Mouse (Mus musculus) CH12.LX (cell line): ENCODE data around the gene Sdc4. TPM values are rescaled to one million over a fixed set of nuclear protein-coding genes. Genes with fewer than 3 reads are reported as not detected.

ENCODE experiments used
- DNase-seq: peaks from one replicate; pipeline ENCODE4 v3.0.0-alpha.2; 2013; ENCODE audit errors: extremely low read depth
- H3K27ac ChIP-seq: 2 replicates; pipeline ENCODE4 v1.5.1; 2012; ENCODE audit warnings: low read depth, mild to moderate bottlenecking, control low read depth, moderate library complexity; ENCODE audit not compliant: insufficient read depth
- H3K27me3 ChIP-seq: replicated peaks from 2 replicates; pipeline ENCODE3; 2012; ENCODE audit warnings: inconsistent platforms
- H3K36me3 ChIP-seq, 2 experiments: replicated peaks in 1 of 2; 2 replicates each; pipeline versions ENCODE3 to v1.6.1; 2012; ENCODE audit warnings: inconsistent platforms in 1 of 2, low read length in 1 of 2, mild to moderate bottlenecking in 1 of 2, mixed read lengths in 1 of 2, moderate library complexity in 1 of 2; ENCODE audit not compliant: control insufficient read depth in 1 of 2, insufficient read depth in 1 of 2
- H3K4me1 ChIP-seq, 2 experiments: 2 replicates each; pipeline ENCODE4 v1.6.1; 2012; ENCODE audit warnings: inconsistent platforms in 1 of 2, moderate library complexity in 1 of 2; ENCODE audit not compliant: insufficient read depth in 2 of 2, control insufficient read depth in 1 of 2
- H3K4me2 ChIP-seq: 2 replicates; pipeline ENCODE4 v1.6.1; 2012; ENCODE audit warnings: low read depth, mild to moderate bottlenecking, control low read depth; ENCODE audit not compliant: poor library complexity, insufficient read depth, severe bottlenecking
- H3K4me3 ChIP-seq, 3 experiments: fragments of 150-350 bp in 1 of 3; sonication (generic) in 1 of 3; replicated peaks in 1 of 3; 2 replicates each; pipeline versions ENCODE3 to v1.5.1; 2011 to 2012; ENCODE audit warnings: low read depth in 2 of 3, low read length in 2 of 3, mild to moderate bottlenecking in 2 of 3, moderate library complexity in 2 of 3, control low read depth in 1 of 3, improper control_type of control experiment in 1 of 3, inconsistent platforms in 1 of 3, mixed read lengths in 1 of 3; ENCODE audit not compliant: poor library complexity in 1 of 3
- H3K79me2 ChIP-seq: replicated peaks from 2 replicates; pipeline ENCODE4 v1.6.1; 2012; ENCODE audit warnings: mild to moderate bottlenecking, moderate library complexity; ENCODE audit not compliant: control insufficient read depth, poor library complexity, insufficient read depth, severe bottlenecking; ENCODE audit errors: extremely low read depth
- H3K9ac ChIP-seq: 2 replicates; pipeline ENCODE4 v1.6.1; 2012; ENCODE audit warnings: low read depth, mild to moderate bottlenecking, control low read depth, moderate library complexity; ENCODE audit not compliant: insufficient read depth
- H3K9me3 ChIP-seq: replicated peaks from 2 replicates; pipeline ENCODE3; 2012; ENCODE audit warnings: low read length, inconsistent platforms, mixed read lengths
- BHLHE40 ChIP-seq: IDR thresholded peaks from 2 replicates; pipeline ENCODE4 v1.6.1; 2011; ENCODE audit warnings: mild to moderate bottlenecking, low read depth, low read length, improper control_type of control experiment
- CHD1 ChIP-seq: IDR thresholded peaks from 2 replicates; pipeline ENCODE4 v1.6.1; 2012; ENCODE audit warnings: low read depth, low read length, improper control_type of control experiment, inconsistent platforms
- E2F4 ChIP-seq: IDR thresholded peaks from 2 replicates; pipeline ENCODE4 v1.6.1; 2011; ENCODE audit warnings: low read depth, low read length, improper control_type of control experiment; ENCODE audit not compliant: insufficient replicate concordance
- ELF1 ChIP-seq: IDR thresholded peaks from 2 replicates; pipeline ENCODE4 v1.6.1; 2014; ENCODE audit warnings: low read depth, mild to moderate bottlenecking, inconsistent platforms, low read length, improper control_type of control experiment
- HCFC1 ChIP-seq: IDR thresholded peaks from 2 replicates; pipeline ENCODE4 v1.6.1; 2012; ENCODE audit warnings: low read depth, mild to moderate bottlenecking, inconsistent platforms, low read length, improper control_type of control experiment
- MAX ChIP-seq: IDR thresholded peaks from 2 replicates; pipeline ENCODE4 v1.6.1; 2011; ENCODE audit warnings: low read length, improper control_type of control experiment
- MEF2A ChIP-seq: IDR thresholded peaks from 2 replicates; pipeline ENCODE4 v1.6.1; 2014; ENCODE audit warnings: low read depth, mild to moderate bottlenecking, inconsistent platforms, low read length, improper control_type of control experiment, borderline replicate concordance
- MYC ChIP-seq: IDR thresholded peaks from 2 replicates; pipeline ENCODE4 v1.6.1; 2011; ENCODE audit warnings: low read depth, mild to moderate bottlenecking, improper control_type of control experiment, low read length
- NRF1 ChIP-seq: IDR thresholded peaks from 2 replicates; pipeline ENCODE4 v1.6.1; 2014; ENCODE audit warnings: low read depth, mild to moderate bottlenecking, inconsistent platforms, low read length, improper control_type of control experiment, moderate library complexity
- PAX5 ChIP-seq: IDR thresholded peaks from 2 replicates; pipeline ENCODE4 v1.6.1; 2012; ENCODE audit warnings: low read length, inconsistent platforms, mixed read lengths
- RAD21 ChIP-seq: IDR thresholded peaks from 2 replicates; pipeline ENCODE4 v1.6.1; 2011; ENCODE audit warnings: low read depth, mild to moderate bottlenecking, low read length, improper control_type of control experiment, moderate library complexity
- RCOR1 ChIP-seq: conservative IDR thresholded peaks from 2 replicates; pipeline ENCODE4 v1.6.1; 2012; ENCODE audit warnings: low read depth, mild to moderate bottlenecking, inconsistent platforms, low read length, improper control_type of control experiment
- SIN3A ChIP-seq: IDR thresholded peaks from 2 replicates; pipeline ENCODE4 v1.6.1; 2012; ENCODE audit warnings: low read length, improper control_type of control experiment, inconsistent platforms
- TBP ChIP-seq: conservative IDR thresholded peaks from 2 replicates; pipeline ENCODE4 v1.6.1; 2011; ENCODE audit warnings: low read depth, low read length, improper control_type of control experiment
- TCF12 ChIP-seq: IDR thresholded peaks from 2 replicates; pipeline ENCODE4 v1.6.1; 2014; ENCODE audit warnings: low read depth, mild to moderate bottlenecking, inconsistent platforms, low read length, improper control_type of control experiment
- UBTF ChIP-seq: IDR thresholded peaks from 2 replicates; pipeline ENCODE4 v1.6.1; 2012; ENCODE audit warnings: low read depth, mild to moderate bottlenecking, inconsistent platforms, low read length, improper control_type of control experiment, moderate library complexity
- USF1 ChIP-seq: IDR thresholded peaks from 2 replicates; pipeline ENCODE4 v1.6.1; 2014; ENCODE audit warnings: low read depth, mild to moderate bottlenecking, inconsistent platforms, low read length, improper control_type of control experiment
- ZC3H11A ChIP-seq: IDR thresholded peaks from 2 replicates; pipeline ENCODE4 v1.6.1; 2012; ENCODE audit warnings: low read depth, mild to moderate bottlenecking, inconsistent platforms, low read length, improper control_type of control experiment
- ZKSCAN1 ChIP-seq: IDR thresholded peaks from 2 replicates; pipeline ENCODE4 v1.6.1; 2012; ENCODE audit warnings: low read depth, inconsistent platforms, low read length, improper control_type of control experiment, borderline replicate concordance
- dilution Hi-C: fragments of 300-500 bp; cut with MboI; formaldehyde crosslinking; loops from 2 replicates; pipeline ENCODE4 v1.14.3; 2020; ENCODE audit warnings: low sequenced_read_pairs; ENCODE audit not compliant: extremely low pct_unique_long_range_greater_than_20kb, extremely low pct_ligation_motif_present
- in situ Hi-C: fragments of 300-500 bp; cut with MboI; formaldehyde crosslinking; loops from 3 replicates; pipeline ENCODE4 v1.14.3; 2019; ENCODE audit warnings: low sequenced_read_pairs, low pct_ligation_motif_present, low pct_unique_long_range_greater_than_20kb, mixed read lengths
- polyA plus RNA-seq: library from polyadenylated mRNA; unstranded; fragments of >175 nt; gene quantifications from 2 replicates; pipeline ENCODE4 v1.2.1, GENCODE M21; 2012; ENCODE audit warnings: low read depth; ENCODE audit not compliant: insufficient read length
- total RNA-seq, 2 experiments: library from RNA; depleted of rRNA; stranded (reverse); fragments of 300-350 nt in 1 of 2; fragments of >200 nt in 1 of 2; gene quantifications; 2 replicates each; pipeline ENCODE4 v1.2.3; 2012 to 2014

The Sdc4 gene
- total and polyA plus RNA-seq, 3 experiments: 46.6 to 69.9 (median 59.8) TPM

GRCm38 (mm10) chr2:164421306-164421705, 22.4 kb downstream of the Sdc4 start:
- H3K4me1 ChIP-seq: peaks cover 20 to 55% of the 10 kb centered on the region in 2 experiments
- peaks cover 5% of the 10 kb centered on the region for H3K9me3 ChIP-seq
- no peak overlapping the region for H3K4me2 ChIP-seq
- no peak overlapping the region for H3K4me3 ChIP-seq
- TF ChIP-seq TCF12: no peak
- no peak for TF ChIP-seq ZC3H11A
- no peak for TF ChIP-seq CHD1
- TF ChIP-seq SIN3A: no peak
- TF ChIP-seq NRF1: no peak
- no peak for TF ChIP-seq ELF1
- no peak for TF ChIP-seq HCFC1
- no peak for TF ChIP-seq TBP
- no peak for TF ChIP-seq E2F4
- TF ChIP-seq USF1: no peak
- no peak for TF ChIP-seq MAX
- H3K27ac ChIP-seq: no peak overlapping the region
- DNase-seq: no peak
- in situ Hi-C loops (loop anchor here (5.0 to 25.0 kb wide), 2 partner anchors 36 to 316 kb away; partner anchors contain the start of genes Dnttip1, Sys1 and Wfdc3), dilution Hi-C loops (no loop called here)
- H3K79me2 ChIP-seq: no peaks in the 10 kb centered on the region
- peaks cover 15 to 26% of the 10 kb centered on the region in 2 experiments for H3K36me3 ChIP-seq
- H3K9ac ChIP-seq: no peak overlapping the region
- no peaks in the 10 kb centered on the region for H3K27me3 ChIP-seq

GRCm38 (mm10) chr2:164419489-164419888, 24.2 kb downstream of the Sdc4 start:
- no peak overlapping the region for H3K4me2 ChIP-seq
- H3K4me3 ChIP-seq: no peak overlapping the region
- H3K27ac ChIP-seq: no peak overlapping the region
- in situ Hi-C loops: loop anchor here (25.0 kb wide), 1 partner anchor 318 kb away; the partner anchor contains the start of genes Dnttip1 and Wfdc3
- no peaks in the 10 kb centered on the region for H3K79me2 ChIP-seq
- peaks cover 4 to 9% of the 10 kb centered on the region in 2 experiments for H3K36me3 ChIP-seq
- no peak for DNase-seq
- dilution Hi-C loops: no loop called here
- H3K9me3 ChIP-seq: peaks cover 13% of the 10 kb centered on the region
- no peak overlapping the region for H3K9ac ChIP-seq
- H3K4me1 ChIP-seq: peaks cover 20 to 52% of the 10 kb centered on the region in 2 experiments
- H3K27me3 ChIP-seq: peaks cover 2% of the 10 kb centered on the region
- TF ChIP-seq UBTF (no peak), RAD21 (no peak), MYC (no peak), TBP (no peak), RCOR1 (no peak), ZKSCAN1 (no peak), PAX5 (no peak), BHLHE40 (no peak), MAX (no peak), MEF2A (no peak)
- TF ChIP-seq, all 38 proteins: peak for 0
